Mouse (Mus musculus): ENCODE data around the gene Pcgf2.
"Not testable (repeated sequence)": the region's sequence is repeated elsewhere in the genome, so short reads cannot be mapped to it uniquely, and the experiment has no call there.

Pcgf2 gene

GRCm38 (mm10) chr11:97700003-97700745 lies at the start of gene Pcgf2:
Gene Pcgf2, minus strand, starts transcription at chr11:97700497.
- DNase-seq = peak; percentile 90 to 93

GRCm38 (mm10) chr11:97748496-97748895 lies 48.2 kb upstream of the Pcgf2 start:
- no peak for DNase-seq

- no peak for DNase-seq
Observed at GRCm38 (mm10) chr11:97747773-97748172, 47.5 kb upstream of the Pcgf2 start.

- no peak for DNase-seq
Observed at GRCm38 (mm10) chr11:97745331-97745721, 45.0 kb upstream of the Pcgf2 start.

GRCm38 (mm10) chr11:97744718-97745330 lies 44.5 kb upstream of the Pcgf2 start:
- DNase-seq = peak; percentile 99

- DNase-seq = peak in 1 of 2 experiments; percentile 76
Observed at GRCm38 (mm10) chr11:97744063-97744717, 43.9 kb upstream of the Pcgf2 start, which contains the start of gene Pip4k2b. Gene Pip4k2b, minus strand, starts transcription at chr11:97744704.

- no peak for DNase-seq
Observed at GRCm38 (mm10) chr11:97743423-97743822, 43.1 kb upstream of the Pcgf2 start.

GRCm38 (mm10) chr11:97742591-97742990 lies 42.3 kb upstream of the Pcgf2 start:
- no peak for DNase-seq

- no peak for DNase-seq
Observed at GRCm38 (mm10) chr11:97742157-97742556, 41.9 kb upstream of the Pcgf2 start.

- no peak for DNase-seq
Observed at GRCm38 (mm10) chr11:97740190-97740589, 39.9 kb upstream of the Pcgf2 start.

GRCm38 (mm10) chr11:97739155-97739554 lies 38.9 kb upstream of the Pcgf2 start:
- no peak for DNase-seq

- no peak for DNase-seq
Observed at GRCm38 (mm10) chr11:97738703-97739102, 38.4 kb upstream of the Pcgf2 start.

GRCm38 (mm10) chr11:97737600-97737999 lies 37.3 kb upstream of the Pcgf2 start:
- DNase-seq = no peak

- DNase-seq = no peak
Observed at GRCm38 (mm10) chr11:97736645-97737044, 36.3 kb upstream of the Pcgf2 start.

GRCm38 (mm10) chr11:97734810-97735209 lies 34.5 kb upstream of the Pcgf2 start:
- DNase-seq = not testable (repeated sequence)

- no peak for DNase-seq
Observed at GRCm38 (mm10) chr11:97733689-97734088, 33.4 kb upstream of the Pcgf2 start.

GRCm38 (mm10) chr11:97728730-97729129 lies 28.4 kb upstream of the Pcgf2 start:
- DNase-seq = no peak

GRCm38 (mm10) chr11:97728311-97728710 lies 28.0 kb upstream of the Pcgf2 start:
- no peak for DNase-seq

GRCm38 (mm10) chr11:97723709-97724108 lies 23.4 kb upstream of the Pcgf2 start:
- DNase-seq = no peak

- DNase-seq = no peak
Observed at GRCm38 (mm10) chr11:97721338-97721737, 21.0 kb upstream of the Pcgf2 start.

GRCm38 (mm10) chr11:97719041-97719440 lies 18.7 kb upstream of the Pcgf2 start:
- no peak for DNase-seq

GRCm38 (mm10) chr11:97718281-97718860 lies 18.1 kb upstream of the Pcgf2 start:
- no peak for DNase-seq

All from cerebellum, postnatal 14 days (tissue).